Mouse (Mus musculus) cortical plate, adult 2 months (tissue): ENCODE results near the gene Slc5a3.

ENCODE experiments used
- CTCF ChIP-seq: fragments of 200-500 bp; IDR thresholded peaks from 2 replicates; pipeline ENCODE4 v1.5.1; 2011; ENCODE audit warnings: mild to moderate bottlenecking, control low read depth, low read length; ENCODE audit not compliant: insufficient read depth; ENCODE audit errors: extremely low read depth
- POLR2A ChIP-seq: fragments of 200-500 bp; IDR thresholded peaks from 2 replicates; pipeline ENCODE4 v1.6.1; 2011; ENCODE audit warnings: mild to moderate bottlenecking, low read length, control low read depth; ENCODE audit not compliant: insufficient read depth; ENCODE audit errors: extremely low read depth

- TF ChIP-seq CTCF (no peak), POLR2A (no peak)
Observed at GRCm38 (mm10) chr16:92120899-92121531, 62.9 kb downstream of the Slc5a3 start.
